Mouse (Mus musculus) cerebellum, adult 2 months (tissue): Measurements from ENCODE around the gene Hspb8. TPM values are rescaled to one million over a fixed set of nuclear protein-coding genes. Genes with fewer than 3 reads are reported as not detected.

Experiments
- DNase-seq, 2 experiments: peaks; one replicate each; pipeline ENCODE4 v3.0.0; 2021
- H3K27ac ChIP-seq: fragments of 200-500 bp; 2 replicates; pipeline ENCODE4 v1.5.1; 2012; ENCODE audit warnings: low read length, control low read depth, inconsistent platforms; ENCODE audit not compliant: insufficient read depth
- H3K27me3 ChIP-seq: fragments of 200-500 bp; 2 replicates; pipeline ENCODE4 v1.6.1; 2012; ENCODE audit warnings: inconsistent platforms, mild to moderate bottlenecking, low read length, moderate library complexity; ENCODE audit not compliant: control insufficient read depth, insufficient read depth
- H3K4me1 ChIP-seq: fragments of 200-500 bp; 2 replicates; pipeline ENCODE4 v1.6.1; 2011; ENCODE audit warnings: low read length; ENCODE audit not compliant: control insufficient read depth, insufficient read depth
- H3K4me3 ChIP-seq: fragments of 200-500 bp; replicated peaks from 2 replicates; pipeline ENCODE3; 2011; ENCODE audit warnings: mild to moderate bottlenecking, low read depth, low read length, control low read depth; ENCODE audit not compliant: insufficient read depth
- CTCF ChIP-seq: fragments of 200-500 bp; IDR thresholded peaks from 2 replicates; pipeline ENCODE4 v1.5.1; 2011; ENCODE audit warnings: low read depth, mild to moderate bottlenecking, control low read depth, low read length, moderate library complexity, borderline replicate concordance; ENCODE audit not compliant: insufficient read depth
- POLR2A ChIP-seq: fragments of 200-500 bp; IDR thresholded peaks from 2 replicates; pipeline ENCODE4 v1.6.1; 2011; ENCODE audit warnings: low read length, control low read depth, borderline replicate concordance; ENCODE audit not compliant: insufficient read depth
- WGBS: fragments of 180-500 bp; shearing (Covaris S2); methylation state at CpG from one replicate; pipeline ENCODE4 v1.1.7; 2018; 5-methylcytosine and 5-hydroxymethylcytosine counted together
- polyA plus RNA-seq: library from polyadenylated mRNA; depleted of rRNA; stranded (reverse); fragments of >200 nt; gene quantifications from 2 replicates; pipeline ENCODE4 v1.2.3, GENCODE M21; 2012; rRNA removed

Gene Hspb8
- polyA plus RNA-seq, 1 experiment: 29.5 TPM

- no peak for TF ChIP-seq CTCF
- no peak for TF ChIP-seq POLR2A
- no peaks in the 10 kb centered on the region for H3K4me1 ChIP-seq
- no peak for DNase-seq
- no peak overlapping the region for H3K27ac ChIP-seq
- WGBS: 67% methylated on average over 6 of the region's 6 CpGs
- H3K4me3 ChIP-seq: no peak overlapping the region
- H3K27me3 ChIP-seq: no peaks in the 10 kb centered on the region; the same call in 1 of the 2 replicates
Measured at GRCm38 (mm10) chr5:116381726-116382125, 40.9 kb downstream of the Hspb8 start.

GRCm38 (mm10) chr5:116381217-116381616 lies 41.4 kb downstream of the Hspb8 start:
- Histone ChIP-seq H3K4me1 (no peaks in the 10 kb centered on the region), H3K27me3 (no peaks in the 10 kb centered on the region; the same call in 1 of the 2 replicates), H3K4me3 (no peak overlapping the region), H3K27ac (no peak overlapping the region)
- 86% methylated on average over 15 of the region's 15 CpGs for WGBS
- no peak for DNase-seq
- no peak for TF ChIP-seq POLR2A
- no peak for TF ChIP-seq CTCF

DNA sequence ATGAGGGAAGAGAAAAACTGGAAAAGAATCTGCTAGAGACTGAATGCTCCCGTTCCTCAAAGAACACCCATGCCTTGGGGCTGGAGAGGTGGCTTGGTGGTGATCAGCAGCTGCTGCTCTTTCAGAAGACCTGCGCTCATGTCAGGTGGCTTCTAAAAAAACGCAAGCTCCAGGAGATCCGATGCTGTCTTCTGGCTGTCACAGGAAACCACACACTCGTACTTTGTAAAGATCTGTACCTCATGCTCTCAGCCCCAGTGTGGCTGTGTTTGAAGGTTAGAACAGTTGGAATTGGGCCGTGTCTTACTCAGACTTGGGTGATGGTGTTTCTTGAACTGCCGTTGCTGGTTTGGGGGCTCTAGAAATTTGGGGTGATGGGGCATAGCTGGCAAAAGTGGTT lies 42.3 kb downstream of the Hspb8 start:
- no peak for DNase-seq
- no peaks in the 10 kb centered on the region for H3K4me1 ChIP-seq
- no peak overlapping the region for H3K27ac ChIP-seq
- no peak overlapping the region for H3K4me3 ChIP-seq
- WGBS: 88% methylated on average over 7 of the region's 7 CpGs
- TF ChIP-seq POLR2A: no peak
- no peak for TF ChIP-seq CTCF
- H3K27me3 ChIP-seq: no peaks in the 10 kb centered on the region

DNA sequence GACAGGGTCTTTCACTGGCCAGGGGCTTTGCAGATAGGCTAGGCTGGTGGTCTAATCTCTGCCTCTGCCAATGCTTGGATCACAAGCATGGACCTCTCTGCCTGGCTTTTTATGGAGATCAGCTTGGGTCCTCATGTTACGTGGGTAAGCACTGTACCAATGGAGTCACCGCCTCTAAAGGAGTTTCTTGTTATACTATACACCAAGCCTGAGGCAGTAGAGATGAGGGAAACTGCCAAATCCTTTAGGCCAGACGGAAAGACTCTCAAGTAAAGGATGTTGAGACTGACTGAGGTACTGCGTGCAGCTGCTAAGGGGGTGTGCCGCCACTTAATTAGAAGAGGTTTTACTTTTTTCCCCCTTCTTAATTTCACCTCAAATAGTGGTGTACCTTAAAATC lies 43.8 kb downstream of the Hspb8 start:
- Histone ChIP-seq H3K4me1 (no peaks in the 10 kb centered on the region), H3K4me3 (no peak overlapping the region), H3K27ac (no peak overlapping the region), H3K27me3 (no peaks in the 10 kb centered on the region)
- no peak for TF ChIP-seq CTCF
- no peak for TF ChIP-seq POLR2A
- 92% methylated on average over 5 of the region's 5 CpGs for WGBS
- no peak for DNase-seq

DNA sequence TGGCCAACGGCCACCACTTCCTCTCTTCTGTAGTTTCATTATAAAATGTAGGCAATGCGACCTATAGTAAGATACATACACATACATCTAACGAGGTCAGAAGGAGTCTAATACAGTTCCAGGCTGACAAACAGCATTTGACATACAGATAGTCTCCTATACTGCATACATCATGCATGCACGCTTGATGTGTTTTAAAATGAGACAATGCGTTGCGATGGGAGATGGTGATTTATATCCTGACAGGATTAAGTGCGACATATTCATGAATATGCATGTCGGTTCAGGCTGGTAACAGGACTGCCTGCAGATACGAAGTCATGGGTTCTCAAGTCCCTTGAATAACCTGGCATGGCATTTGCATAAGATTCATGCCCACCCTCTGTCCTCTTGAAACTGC lies 54.7 kb downstream of the Hspb8 start:
- WGBS: 51% methylated on average over 9 of the region's 9 CpGs
- no peaks in the 10 kb centered on the region for H3K27me3 ChIP-seq
- H3K27ac ChIP-seq: no peak overlapping the region
- no peak for DNase-seq
- TF ChIP-seq CTCF: no peak
- TF ChIP-seq POLR2A: no peak
- H3K4me3 ChIP-seq: no peak overlapping the region
- H3K4me1 ChIP-seq: no peaks in the 10 kb centered on the region

DNA sequence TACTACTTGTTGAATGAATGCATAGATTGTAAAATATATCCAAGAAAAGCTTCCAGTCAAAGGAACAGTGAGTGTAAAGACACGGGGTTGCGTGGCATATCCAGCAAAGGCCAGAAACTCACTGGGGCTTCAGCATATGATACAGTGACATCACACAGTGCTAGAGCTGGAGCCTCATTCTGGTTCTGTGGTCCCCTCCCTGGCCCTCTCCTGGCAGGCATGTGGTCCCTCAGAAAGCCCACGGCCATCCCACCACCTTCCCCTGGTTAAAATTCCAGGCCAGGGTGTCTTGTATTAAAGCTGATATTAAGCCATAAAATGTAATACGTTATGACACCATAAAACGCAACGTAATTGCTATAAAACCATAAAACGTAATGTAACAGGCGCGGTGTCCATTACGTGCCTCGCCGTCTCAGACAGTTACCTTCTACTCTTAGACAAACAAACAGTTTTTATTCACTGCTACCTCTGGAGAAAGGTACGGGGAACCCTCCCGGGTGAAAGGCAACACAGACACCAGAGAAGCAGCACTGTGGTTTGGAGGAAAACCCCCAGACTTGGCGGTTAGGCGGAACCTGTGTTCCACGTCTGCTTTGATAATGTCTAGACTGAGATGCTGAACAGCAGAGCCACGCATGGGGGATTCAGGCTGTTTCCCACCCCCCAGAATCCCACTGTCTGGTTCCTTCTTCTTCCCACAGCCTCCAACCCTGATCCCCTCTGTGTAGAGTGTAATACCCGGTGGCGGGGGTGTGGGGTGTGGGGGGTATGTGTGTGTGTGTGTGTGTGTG lies 55.6 kb downstream of the Hspb8 start:
- Histone ChIP-seq H3K27me3 (no peaks in the 10 kb centered on the region), H3K27ac (no peak overlapping the region), H3K4me3 (no peak overlapping the region), H3K4me1 (no peaks in the 10 kb centered on the region)
- no peak for TF ChIP-seq CTCF
- TF ChIP-seq POLR2A: no peak
- DNase-seq: no peak
- 89% methylated on average over 20 of the region's 20 CpGs for WGBS

GRCm38 (mm10) chr5:116361342-116361741 lies 61.3 kb downstream of the Hspb8 start:
- TF ChIP-seq CTCF (no peak), POLR2A (no peak)
- DNase-seq: no peak
- no peak overlapping the region for H3K4me3 ChIP-seq
- WGBS: 74% methylated on average over 6 of the region's 6 CpGs
- no peaks in the 10 kb centered on the region for H3K4me1 ChIP-seq
- no peak overlapping the region for H3K27ac ChIP-seq
- H3K27me3 ChIP-seq: no peaks in the 10 kb centered on the region

- H3K4me3 ChIP-seq: no peak overlapping the region
- H3K4me1 ChIP-seq: no peaks in the 10 kb centered on the region
- no peak for DNase-seq
- no peak for TF ChIP-seq CTCF
- TF ChIP-seq POLR2A: no peak
- H3K27ac ChIP-seq: no peak overlapping the region
- WGBS: 47% methylated on average over 4 of the region's 4 CpGs
- no peaks in the 10 kb centered on the region for H3K27me3 ChIP-seq
Measured at GRCm38 (mm10) chr5:116360751-116361150, 61.9 kb downstream of the Hspb8 start.

Other genes with a start within 250 kb of the Hspb8 start
- gene Ccdc60, start 133.9 kb downstream of the Hspb8 start, polyA plus RNA-seq: 0.33 and 0.38 TPM in 2 replicates
- 29.6 and 30.0 TPM in 2 replicates for gene Srrm4, start 169.0 kb upstream of the Hspb8 start, polyA plus RNA-seq